Mouse (Mus musculus) lung, postnatal 0 days (tissue): ENCODE results near the gene Dixdc1.

Experiments used
- CTCF ChIP-seq: IDR thresholded peaks from 2 replicates; pipeline ENCODE4 v1.5.1; 2016; ENCODE audit warnings: antibody characterized with exemption, mild to moderate bottlenecking
- EP300 ChIP-seq: IDR thresholded peaks from 2 replicates; pipeline ENCODE4 v1.6.1; 2016; ENCODE audit warnings: antibody characterized with exemption, mild to moderate bottlenecking, control low read depth

GRCm38 (mm10) chr9:50742261-50742660, 2.9 kb upstream of the Dixdc1 start:
- TF ChIP-seq EP300 = no peak
- no peak for TF ChIP-seq CTCF
